Mouse (Mus musculus) cortical plate, adult 2 months (tissue): ENCODE data around the gene Cfi. TPM values are rescaled to one million over a fixed set of nuclear protein-coding genes. Genes with fewer than 3 reads are reported as not detected.

ENCODE experiments used
- H3K27ac ChIP-seq: fragments of 200-500 bp; 2 replicates; pipeline ENCODE4 v1.5.1; 2012; ENCODE audit warnings: low read length, control low read depth, inconsistent platforms; ENCODE audit not compliant: insufficient read depth
- H3K4me1 ChIP-seq: fragments of 200-500 bp; 2 replicates; pipeline ENCODE4 v1.6.1; 2011; ENCODE audit warnings: low read length; ENCODE audit not compliant: control insufficient read depth, insufficient read depth
- H3K4me3 ChIP-seq: fragments of 200-500 bp; 2 replicates; pipeline ENCODE4 v1.5.1; 2011; ENCODE audit warnings: mild to moderate bottlenecking, low read length, control low read depth; ENCODE audit not compliant: insufficient read depth
- CTCF ChIP-seq: fragments of 200-500 bp; IDR thresholded peaks from 2 replicates; pipeline ENCODE4 v1.5.1; 2011; ENCODE audit warnings: mild to moderate bottlenecking, control low read depth, low read length; ENCODE audit not compliant: insufficient read depth; ENCODE audit errors: extremely low read depth
- POLR2A ChIP-seq: fragments of 200-500 bp; IDR thresholded peaks from 2 replicates; pipeline ENCODE4 v1.6.1; 2011; ENCODE audit warnings: mild to moderate bottlenecking, low read length, control low read depth; ENCODE audit not compliant: insufficient read depth; ENCODE audit errors: extremely low read depth
- polyA plus RNA-seq: library from polyadenylated mRNA; depleted of rRNA; stranded (reverse); fragments of >200 nt; gene quantifications from 2 replicates; pipeline ENCODE4 v1.2.3, GENCODE M21; 2012

Gene Cfi
- polyA plus RNA-seq, 1 experiment, result not detected

GRCm38 (mm10) chr3:129892003-129892402, 56.3 kb downstream of the Cfi start:
- TF ChIP-seq POLR2A, result no peak
- no peak for TF ChIP-seq CTCF
- H3K27ac ChIP-seq, result no peak overlapping the region
- H3K4me3 ChIP-seq, result no peak overlapping the region
- H3K4me1 ChIP-seq, result no peaks in the 10 kb centered on the region

GRCm38 (mm10) chr3:129893143-129893542, 57.5 kb downstream of the Cfi start:
- Histone ChIP-seq H3K4me3 (no peak overlapping the region), H3K4me1 (no peaks in the 10 kb centered on the region), H3K27ac (no peak overlapping the region)
- no peak for TF ChIP-seq CTCF

- Histone ChIP-seq H3K27ac (no peak overlapping the region), H3K4me1 (peaks cover 1% of the 10 kb centered on the region; the same call in 1 of the 2 replicates), H3K4me3 (no peak overlapping the region)
- TF ChIP-seq POLR2A, result no peak
- no peak for TF ChIP-seq CTCF
Observed at GRCm38 (mm10) chr3:129896591-129896990, 60.9 kb downstream of the Cfi start.

GRCm38 (mm10) chr3:129898886-129899285, 63.2 kb downstream of the Cfi start:
- H3K27ac ChIP-seq, result no peak overlapping the region
- peaks cover 1% of the 10 kb centered on the region; the same call in 1 of the 2 replicates for H3K4me1 ChIP-seq
- TF ChIP-seq CTCF, result no peak
- TF ChIP-seq POLR2A, result no peak
- H3K4me3 ChIP-seq, result no peak overlapping the region

GRCm38 (mm10) chr3:129901271-129901809, 65.7 kb downstream of the Cfi start, which contains the start of gene Casp6:
TSS of gene Casp6 (plus strand) at chr3:129901425.
- TF ChIP-seq CTCF (no peak), POLR2A (no peak)
- Histone ChIP-seq H3K4me1 (peaks cover 1% of the 10 kb centered on the region; the same call in 1 of the 2 replicates), H3K27ac (no peak within 1 kb of the TSS), H3K4me3 (peak within 1 kb of the TSS; percentile 68)

GRCm38 (mm10) chr3:129903369-129903768, 67.7 kb downstream of the Cfi start:
- H3K4me3 ChIP-seq, result no peak overlapping the region
- no peak for TF ChIP-seq POLR2A
- no peak for TF ChIP-seq CTCF
- H3K4me1 ChIP-seq, result peaks cover 1% of the 10 kb centered on the region; the same call in 1 of the 2 replicates

GRCm38 (mm10) chr3:129903866-129904265, 68.2 kb downstream of the Cfi start:
- Histone ChIP-seq H3K4me3 (no peak overlapping the region), H3K4me1 (peaks cover 1% of the 10 kb centered on the region; the same call in 1 of the 2 replicates), H3K27ac (no peak overlapping the region)
- no peak for TF ChIP-seq POLR2A
- TF ChIP-seq CTCF, result no peak

More at GRCm38 (mm10) chr3:129903369-129903768, 67.7 kb downstream of the Cfi start:
- no peak overlapping the region for H3K27ac ChIP-seq

GRCm38 (mm10) chr3:129904381-129905132, 68.9 kb downstream of the Cfi start:
- Histone ChIP-seq H3K4me3 (no peak overlapping the region), H3K27ac (no peak overlapping the region), H3K4me1 (peaks cover 1% of the 10 kb centered on the region; the same call in 1 of the 2 replicates)
- TF ChIP-seq CTCF, result no peak
- TF ChIP-seq POLR2A, result no peak

- Histone ChIP-seq H3K4me3 (no peak overlapping the region), H3K27ac (no peak overlapping the region), H3K4me1 (no peaks in the 10 kb centered on the region)
- TF ChIP-seq POLR2A (no peak), CTCF (no peak)
Observed at GRCm38 (mm10) chr3:129912025-129912424, 76.3 kb downstream of the Cfi start.

GRCm38 (mm10) chr3:129913241-129913640, 77.6 kb downstream of the Cfi start:
- Histone ChIP-seq H3K27ac (no peak overlapping the region), H3K4me1 (no peaks in the 10 kb centered on the region), H3K4me3 (no peak overlapping the region)
- no peak for TF ChIP-seq CTCF
